Mouse (Mus musculus): ENCODE measurements around the gene Olfr571. TPM values are rescaled to one million over a fixed set of nuclear protein-coding genes. Genes with fewer than 3 reads are reported as not detected.

Olfr571 gene
- total RNA-seq, 2 experiments from 2014 or later = not detected

Other genes starting within 250 kb of the Olfr571 start
- 1 to 10 TPM; 4.1 to 5.3 TPM for gene Trim68, start 230.2 kb downstream of the Olfr571 start, total RNA-seq (2021)
- not detected for gene Olfr557, start 221.6 kb downstream of the Olfr571 start, total RNA-seq (2021)
- under 1 TPM; 0.27 to 0.37 TPM for gene Olfr558, start 215.3 kb downstream of the Olfr571 start, total RNA-seq (2021)
- gene Olfr33, start 198.5 kb downstream of the Olfr571 start, total RNA-seq (2021) = not detected
- not detected for gene Olfr559, start 190.0 kb downstream of the Olfr571 start, total RNA-seq (2021)
- gene Olfr560, start 158.2 kb downstream of the Olfr571 start, total RNA-seq (2021) = under 1 TPM in 1 of 2 experiments, not detected in 1; 0.16 TPM
- gene Olfr78, start 158.1 kb downstream of the Olfr571 start, total RNA-seq (2021) = under 1 TPM; 0.57 to 0.92 TPM
- not detected for gene Olfr561, start 146.3 kb downstream of the Olfr571 start, total RNA-seq (2021)
- gene Olfr564, start 114.1 kb downstream of the Olfr571 start, total RNA-seq (2021) = not detected
- gene Olfr566, start 58.8 kb downstream of the Olfr571 start, total RNA-seq (2021) = not detected
- gene Olfr568, start 40.4 kb downstream of the Olfr571 start, total RNA-seq (2021) = not detected
- gene Olfr569, start 26.7 kb downstream of the Olfr571 start, total RNA-seq (2021) = not detected
- gene Olfr570, start 23.0 kb downstream of the Olfr571 start, total RNA-seq (2021) = not detected
- gene Olfr572, start 6.9 kb upstream of the Olfr571 start, total RNA-seq (2021) = not detected
- gene Olfr573-ps1, start 25.0 kb upstream of the Olfr571 start, total RNA-seq (2021) = not detected
- not detected for gene Olfr574, start 30.9 kb upstream of the Olfr571 start, total RNA-seq (2021)
- not detected for gene Olfr575, start 41.2 kb upstream of the Olfr571 start, total RNA-seq (2021)
- not detected for gene Olfr576, start 45.1 kb upstream of the Olfr571 start, total RNA-seq (2021)
- not detected for gene Olfr577, start 58.4 kb upstream of the Olfr571 start, total RNA-seq (2021)
- gene Olfr578, start 71.8 kb upstream of the Olfr571 start, total RNA-seq (2021) = not detected
- not detected for gene Olfr582, start 120.5 kb upstream of the Olfr571 start, total RNA-seq (2021)
- gene Olfr583, start 133.8 kb upstream of the Olfr571 start, total RNA-seq (2021) = not detected
- gene Olfr584, start 164.3 kb upstream of the Olfr571 start, total RNA-seq (2021) = not detected
- not detected for gene Olfr585, start 180.2 kb upstream of the Olfr571 start, total RNA-seq (2021)
- not detected for gene Olfr586, start 208.1 kb upstream of the Olfr571 start, total RNA-seq (2021)
- not detected for gene Olfr588-ps1, start 223.3 kb upstream of the Olfr571 start, total RNA-seq (2021)
- gene Olfr589, start 238.8 kb upstream of the Olfr571 start, total RNA-seq (2021) = not detected

Measured in left cerebral cortex, postnatal 25 days (tissue).